Mouse (Mus musculus) G1E-ER4 (cell line): ENCODE data around the gene Ift46. TPM values are rescaled to one million over a fixed set of nuclear protein-coding genes. Genes with fewer than 3 reads are reported as not detected.

Experiments
- GATA1 ChIP-seq: IDR thresholded peaks from one replicate; pipeline ENCODE4 v1.8.0; 2012; ENCODE audit warnings: low read length, inconsistent platforms
- polyA plus RNA-seq: library from polyadenylated mRNA; stranded (reverse); fragments of >175 nt; gene quantifications from 2 replicates; pipeline ENCODE4 v1.2.3, GENCODE M21; 2012

Gene Ift46
- polyA plus RNA-seq, 1 experiment: 0.94 TPM

DNA sequence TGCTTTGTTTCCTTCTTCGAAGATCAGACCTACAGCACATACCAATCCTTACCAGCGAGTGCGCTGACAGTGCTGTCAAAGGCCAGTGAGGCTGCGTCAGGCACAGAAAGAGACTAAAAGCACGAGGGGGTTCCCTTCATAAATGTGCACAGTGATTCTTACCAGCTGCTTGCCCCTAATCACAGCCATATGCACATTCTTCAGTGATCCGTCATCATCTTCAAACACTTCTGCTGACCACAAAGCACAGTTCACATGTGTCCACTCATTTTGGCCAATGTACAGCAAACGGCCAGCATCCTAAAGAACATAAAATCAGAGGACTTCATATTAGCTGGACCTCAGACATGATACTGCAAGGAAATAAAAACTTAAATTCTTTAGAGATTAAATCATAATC, 59.0 kb downstream of the Ift46 start:
- no peak for TF ChIP-seq GATA1

GRCm38 (mm10) chr9:44828944-44829343, 61.2 kb downstream of the Ift46 start:
- no peak for TF ChIP-seq GATA1

DNA sequence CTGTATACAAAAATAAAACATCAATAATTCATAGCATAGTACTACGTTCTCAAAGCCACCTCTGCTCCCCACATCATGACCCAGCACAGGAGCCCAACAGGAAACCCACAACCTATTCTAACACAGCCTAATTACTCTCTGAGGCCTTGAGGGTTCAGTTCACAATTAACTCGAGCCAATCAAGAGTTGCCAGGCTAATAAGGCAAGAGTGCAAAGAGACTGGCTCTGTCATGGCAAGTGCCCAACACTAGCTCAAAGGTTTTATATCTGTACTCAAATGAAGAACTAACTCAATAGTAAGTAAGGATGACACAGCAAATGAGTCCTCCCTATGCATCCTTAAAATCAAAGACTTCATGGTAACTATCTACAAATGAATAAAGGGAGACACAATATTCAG, 62.8 kb downstream of the Ift46 start:
- TF ChIP-seq GATA1: no peak

GRCm38 (mm10) chr9:44832356-44832755, 64.6 kb downstream of the Ift46 start:
- TF ChIP-seq GATA1: no peak

DNA sequence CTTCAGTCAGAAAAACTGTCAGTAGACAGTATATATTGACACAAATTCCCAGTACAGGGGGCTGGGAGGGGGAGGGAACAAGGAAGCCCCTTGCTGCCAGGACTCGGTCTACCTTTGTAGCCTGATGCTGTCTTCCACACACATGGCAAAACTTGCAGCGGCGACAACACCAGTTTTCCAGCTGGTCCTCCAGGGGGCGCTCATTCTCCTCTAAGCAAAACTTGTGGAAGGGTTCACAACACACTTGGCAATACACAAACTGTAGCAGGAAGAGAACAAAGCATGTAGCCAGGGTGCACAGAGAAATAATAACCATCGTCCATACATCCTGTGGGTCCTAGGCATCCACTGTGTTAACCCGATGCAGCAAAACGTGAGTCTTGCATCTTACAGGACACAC, 68.7 kb downstream of the Ift46 start:
- no peak for TF ChIP-seq GATA1

GRCm38 (mm10) chr9:44841241-44841640, 73.5 kb downstream of the Ift46 start:
- no peak for TF ChIP-seq GATA1

Other genes with a start within 250 kb of the Ift46 start
- gene Cxcr5, start 206.0 kb upstream of the Ift46 start, polyA plus RNA-seq: not detected in 2 replicates
- 21.7 and 25.6 TPM in 2 replicates for gene Ddx6, start 163.0 kb upstream of the Ift46 start, polyA plus RNA-seq
- not detected in 2 replicates for gene Treh, start 94.7 kb upstream of the Ift46 start, polyA plus RNA-seq
- 9.0 and 9.3 TPM in 2 replicates for gene Phldb1, start 32.7 kb upstream of the Ift46 start, polyA plus RNA-seq
- 10.5 and 18.3 TPM in 2 replicates for gene Arcn1, start 63 bp upstream of the Ift46 start, polyA plus RNA-seq
- gene Tmem25, start 31.4 kb downstream of the Ift46 start, polyA plus RNA-seq: 0.17 TPM in 1 of 2 replicates, not detected in the other
- gene Ttc36, start 35.2 kb downstream of the Ift46 start, polyA plus RNA-seq: 0.45 and 0.76 TPM in 2 replicates
- gene Kmt2a, start 113.4 kb downstream of the Ift46 start, polyA plus RNA-seq: 12.4 and 13.1 TPM in 2 replicates
- gene Atp5l, start 152.8 kb downstream of the Ift46 start, polyA plus RNA-seq: 49.1 and 57.0 TPM in 2 replicates
- 1.8 and 2.0 TPM in 2 replicates for gene Ube4a, start 197.7 kb downstream of the Ift46 start, polyA plus RNA-seq
- gene Cd3g, start 212.5 kb downstream of the Ift46 start, polyA plus RNA-seq: 0.05 and 0.15 TPM in 2 replicates
- gene Cd3d, start 213.9 kb downstream of the Ift46 start, polyA plus RNA-seq: not detected in 2 replicates
- not detected in 2 replicates for gene Cd3e, start 241.7 kb downstream of the Ift46 start, polyA plus RNA-seq